Mouse (Mus musculus): Measurements from ENCODE around the gene Cox6b1. TPM values are rescaled to one million over a fixed set of nuclear protein-coding genes. Genes with fewer than 3 reads are reported as not detected.

The Cox6b1 gene
- polyA plus RNA-seq, 1 experiment from 2014 or later, result 1,422 TPM

DNA sequence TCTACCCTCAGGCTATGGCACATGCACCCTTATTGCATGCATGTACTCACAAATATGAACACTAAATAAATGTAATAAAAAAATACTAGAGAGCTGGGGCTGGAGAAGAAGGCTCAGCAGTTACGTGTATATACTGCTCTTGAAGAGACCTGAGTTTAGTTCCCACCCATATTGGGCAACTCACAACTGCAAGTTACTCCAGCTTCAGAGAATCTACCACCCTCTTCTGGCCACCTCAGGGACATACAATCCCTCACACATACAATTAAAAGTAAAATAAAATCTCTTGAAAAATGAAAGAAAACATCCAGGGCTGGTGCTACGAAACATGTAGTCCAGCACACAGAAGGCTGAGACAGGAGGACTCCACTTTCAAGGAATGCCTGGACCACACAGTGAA lies 11.5 kb downstream of the Cox6b1 start:
- 59% methylated on average over 2 of the region's 2 CpGs for WGBS
- TF ChIP-seq CTCF (IDR thresholded peaks at IDR 0.05; ENCODE audit: low read depth) (peak; percentile 65), EP300 (optimal IDR thresholded peaks at IDR 0.05) (no peak)
- H3K27ac ChIP-seq (replicated peaks), result no peak overlapping the region
- no peak overlapping the region for H3K9ac ChIP-seq (ENCODE audit: low read length)
- no peak for ATAC-seq (ENCODE audit: low FRiP score, low TSS enrichment)
- no peak overlapping the region for H3K4me3 ChIP-seq (ENCODE audit: low read depth, low read length)
- H3K27me3 ChIP-seq (ENCODE audit: control insufficient read depth, insufficient read depth, low read length), result no peaks in the 10 kb centered on the region
- peaks cover 4% of the 10 kb centered on the region for H3K36me3 ChIP-seq (ENCODE audit: control insufficient read depth, insufficient read depth, low read length)
- no peak overlapping the region for H3K4me2 ChIP-seq (replicated peaks; ENCODE audit: low read depth)
- no peaks in the 10 kb centered on the region for H3K4me1 ChIP-seq (replicated peaks; ENCODE audit: control insufficient read depth, insufficient read depth)
- DNase-seq (ENCODE audit: low spot score), result no peak
- H3K9me3 ChIP-seq (ENCODE audit: control insufficient read depth, low read length), result no peaks in the 10 kb centered on the region

- no peak overlapping the region for H3K4me2 ChIP-seq (replicated peaks; ENCODE audit: low read depth)
Observed at GRCm38 (mm10) chr7:30613529-30614112, 12.3 kb downstream of the Cox6b1 start.

GRCm38 (mm10) chr7:30612654-30613402 lies 13.1 kb downstream of the Cox6b1 start, which contains the start of gene Upk1a:
Gene Upk1a (minus strand): TSS chr7:30612847.
- TF ChIP-seq CTCF (IDR thresholded peaks at IDR 0.05; ENCODE audit: low read depth) (no peak), EP300 (optimal IDR thresholded peaks at IDR 0.05) (no peak)
- Histone ChIP-seq H3K36me3 (ENCODE audit: control insufficient read depth, insufficient read depth, low read length) (peaks cover 4% of the 10 kb centered on the region), H3K9ac (ENCODE audit: low read length) (no peak within 1 kb of the TSS), H3K27me3 (ENCODE audit: control insufficient read depth, insufficient read depth, low read length) (no peaks in the 10 kb centered on the region), H3K4me3 (ENCODE audit: low read depth, low read length) (no peak within 1 kb of the TSS), H3K27ac (replicated peaks) (no peak within 1 kb of the TSS), H3K4me2 (replicated peaks; ENCODE audit: low read depth) (no peak within 1 kb of the TSS), H3K4me1 (replicated peaks; ENCODE audit: control insufficient read depth, insufficient read depth) (no peaks in the 10 kb centered on the region), H3K9me3 (ENCODE audit: control insufficient read depth, low read length) (no peaks in the 10 kb centered on the region)
- 54% methylated on average over 8 of the region's 8 CpGs for WGBS
- DNase-seq (ENCODE audit: low spot score) (no peak), ATAC-seq (ENCODE audit: low FRiP score, low TSS enrichment) (no peak; the same call in 1 of the 2 replicates)

More at GRCm38 (mm10) chr7:30613529-30614112, 12.3 kb downstream of the Cox6b1 start:
- Histone ChIP-seq H3K27ac (replicated peaks) (no peak overlapping the region), H3K4me1 (replicated peaks; ENCODE audit: control insufficient read depth, insufficient read depth) (no peaks in the 10 kb centered on the region), H3K9me3 (ENCODE audit: control insufficient read depth, low read length) (no peaks in the 10 kb centered on the region), H3K4me3 (ENCODE audit: low read depth, low read length) (no peak overlapping the region), H3K36me3 (ENCODE audit: control insufficient read depth, insufficient read depth, low read length) (peaks cover 4% of the 10 kb centered on the region), H3K27me3 (ENCODE audit: control insufficient read depth, insufficient read depth, low read length) (no peaks in the 10 kb centered on the region), H3K9ac (ENCODE audit: low read length) (no peak overlapping the region)
- no peak for TF ChIP-seq EP300 (optimal IDR thresholded peaks at IDR 0.05)
- TF ChIP-seq CTCF (IDR thresholded peaks at IDR 0.05; ENCODE audit: low read depth), result peak; percentile 78
- 18% methylated on average over 14 of the region's 14 CpGs for WGBS
- ATAC-seq (ENCODE audit: low FRiP score, low TSS enrichment) (peak; percentile 52), DNase-seq (ENCODE audit: low spot score) (peak; percentile 73)

DNA sequence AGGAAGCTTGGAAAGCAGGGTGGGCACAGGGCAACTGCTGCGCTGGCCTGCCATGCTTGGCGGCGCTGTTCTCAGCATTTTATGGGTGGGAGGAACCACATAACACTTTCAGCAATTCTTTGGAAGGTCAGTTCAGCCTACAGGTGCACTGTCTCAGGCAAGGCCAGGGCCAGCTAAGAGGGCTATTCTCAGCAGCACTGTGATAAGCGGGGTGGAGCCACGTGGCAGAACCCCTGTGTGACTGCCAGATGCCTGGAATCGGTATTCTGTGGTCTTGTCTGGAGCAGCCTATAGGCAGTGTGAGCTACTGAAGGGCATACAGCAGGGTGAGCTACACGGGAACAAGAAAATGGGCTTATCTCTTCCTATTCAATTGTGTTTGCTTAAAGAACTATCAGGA lies 15.9 kb downstream of the Cox6b1 start:
- DNase-seq (ENCODE audit: low spot score), result peak; percentile 42
- Histone ChIP-seq H3K4me3 (ENCODE audit: low read depth, low read length) (no peak overlapping the region), H3K4me1 (replicated peaks; ENCODE audit: control insufficient read depth, insufficient read depth) (no peaks in the 10 kb centered on the region), H3K4me2 (replicated peaks; ENCODE audit: low read depth) (no peak overlapping the region), H3K9me3 (ENCODE audit: control insufficient read depth, low read length) (no peaks in the 10 kb centered on the region), H3K9ac (ENCODE audit: low read length) (no peak overlapping the region), H3K27ac (replicated peaks) (no peak overlapping the region), H3K36me3 (ENCODE audit: control insufficient read depth, insufficient read depth, low read length) (no peaks in the 10 kb centered on the region), H3K27me3 (ENCODE audit: control insufficient read depth, insufficient read depth, low read length) (no peaks in the 10 kb centered on the region)
- TF ChIP-seq EP300 (optimal IDR thresholded peaks at IDR 0.05) (no peak), CTCF (IDR thresholded peaks at IDR 0.05; ENCODE audit: low read depth) (no peak)
- 50% methylated on average over 7 of the region's 7 CpGs for WGBS
- ATAC-seq (ENCODE audit: low FRiP score, low TSS enrichment), result peak; percentile 51

DNA sequence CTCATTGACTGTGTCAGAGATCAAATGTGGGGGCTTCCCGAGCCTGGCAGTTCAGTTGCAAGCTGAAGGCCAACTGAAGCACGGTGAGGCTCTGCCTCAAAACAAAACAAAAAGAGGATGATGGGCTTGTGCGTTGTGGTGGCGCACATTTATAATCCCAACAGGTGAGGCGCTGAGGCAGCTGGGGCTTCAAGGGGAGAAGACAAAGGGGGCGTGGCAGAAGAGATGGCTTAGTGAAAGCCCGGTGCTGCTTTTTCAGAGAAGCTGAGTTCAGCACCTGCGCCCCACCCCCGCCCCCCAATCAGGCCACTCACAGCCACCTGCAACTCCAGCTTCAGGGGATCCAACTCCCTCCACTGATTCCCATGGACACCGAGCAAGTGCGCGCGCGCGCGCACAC lies 17.5 kb downstream of the Cox6b1 start:
- Histone ChIP-seq H3K9me3 (ENCODE audit: control insufficient read depth, low read length) (no peaks in the 10 kb centered on the region), H3K27ac (replicated peaks) (no peak overlapping the region), H3K4me3 (ENCODE audit: low read depth, low read length) (no peak overlapping the region), H3K27me3 (ENCODE audit: control insufficient read depth, insufficient read depth, low read length) (no peaks in the 10 kb centered on the region), H3K4me2 (replicated peaks; ENCODE audit: low read depth) (no peak overlapping the region), H3K36me3 (ENCODE audit: control insufficient read depth, insufficient read depth, low read length) (no peaks in the 10 kb centered on the region), H3K9ac (ENCODE audit: low read length) (no peak overlapping the region), H3K4me1 (replicated peaks; ENCODE audit: control insufficient read depth, insufficient read depth) (no peaks in the 10 kb centered on the region)
- DNase-seq (ENCODE audit: low spot score) (no peak), ATAC-seq (ENCODE audit: low FRiP score, low TSS enrichment) (no peak)
- WGBS, result 46% methylated on average over 16 of the region's 16 CpGs
- no peak for TF ChIP-seq EP300 (optimal IDR thresholded peaks at IDR 0.05)
- no peak for TF ChIP-seq CTCF (IDR thresholded peaks at IDR 0.05; ENCODE audit: low read depth)

Measured in stomach, postnatal 0 days (tissue).